In genomic region chr6:47333016-47333415, GRCm38 (mm10) we compare ENCODE assay signal across 10 mouse cellular contexts.
DNase-seq lines count a peak whose midpoint lies in the region; TF ChIP-seq lines count a peak whose summit lies in the region.
"Had no signal": no experiment of that assay in that cellular context is flagged by ENCODE, and none has a peak within 500 bp of the region (broad histone marks: within the 10 kb centered on the region; RNA-seq: fewer than 3 reads in every experiment).

No protein-coding gene starts in this region.

- peaks cover 9% of the 10 kb centered on the region for H3K4me1 ChIP-seq in forebrain, embryonic 10.5 days
- H3K4me1 ChIP-seq: limb, embryonic 15.5 days; neural tube, embryonic 12.5 days had no signal

- H3K79me2 ChIP-seq in myocyte (ENCODE audit: control insufficient read depth, insufficient read depth), result no peaks in the 10 kb centered on the region

- no peak overlapping the region for H3ac ChIP-seq in myocyte (ENCODE audit: control insufficient read depth, insufficient read length)

- TF ChIP-seq POLR2A in myocyte (IDR thresholded peaks at IDR 0.05; ENCODE audit: insufficient read length, low read depth), result no peak

- no peaks in the 10 kb centered on the region for H3K36me3 ChIP-seq in myocyte (ENCODE audit: control insufficient read depth, insufficient read depth)
- no peaks in the 10 kb centered on the region for H3K36me3 ChIP-seq in forebrain, embryonic 10.5 days (replicated peaks)
- H3K36me3 ChIP-seq: limb, embryonic 15.5 days; neural tube, embryonic 12.5 days had no signal

- peak; percentile 13 to 14 for DNase-seq in frontal cortex, postnatal 36 days (ENCODE audit: low spot score in 2 of 2)
- no peak for DNase-seq in frontal cortex, postnatal 14 days (ENCODE audit: low spot score in 2 of 2)
- DNase-seq in layer of hippocampus, adult 8-10 months (ENCODE audit: low spot score in 2 of 2), result peak; percentile 17 to 24
- DNase-seq in layer of hippocampus, adult 18-20 months (ENCODE audit: low spot score in 2 of 2), result no peak
- DNase-seq in Muller cell, postnatal 12 days (ENCODE audit: inconsistent ontology term), result peak; percentile 33
- no peak for DNase-seq in forebrain, embryonic 10.5 days (ENCODE audit: extremely low spot score, low spot score)
- DNase-seq: adrenal gland, postnatal 10 days had no signal

- H3K27ac ChIP-seq in forebrain, embryonic 10.5 days, result no peak overlapping the region
- H3K27ac ChIP-seq: limb, embryonic 15.5 days; neural tube, embryonic 12.5 days had no signal

- H3K9me3 ChIP-seq in forebrain, embryonic 10.5 days, result no peaks in the 10 kb centered on the region
- H3K9me3 ChIP-seq: limb, embryonic 15.5 days; neural tube, embryonic 12.5 days had no signal

- 47% methylated on average over 4 of the region's 4 CpGs for WGBS in forebrain, embryonic 10.5 days

- no peaks in the 10 kb centered on the region for H3K27me3 ChIP-seq in myocyte (ENCODE audit: control insufficient read depth, insufficient read depth, insufficient read length)
- H3K27me3 ChIP-seq in forebrain, embryonic 10.5 days (ENCODE audit: poor library complexity, severe bottlenecking), result no peaks in the 10 kb centered on the region
- H3K27me3 ChIP-seq: limb, embryonic 15.5 days; neural tube, embryonic 12.5 days had no signal

- no peak overlapping the region for H3K4me3 ChIP-seq in myocyte
- H3K4me3 ChIP-seq in forebrain, embryonic 10.5 days, result no peak overlapping the region
- H3K4me3 ChIP-seq: limb, embryonic 15.5 days; neural tube, embryonic 12.5 days had no signal

- H3K4me2 ChIP-seq in myocyte (ENCODE audit: low read depth), result peak overlapping the region; percentile 71
- H3K4me2 ChIP-seq: limb, embryonic 15.5 days; neural tube, embryonic 12.5 days had no signal

TF ChIP-seq in myocyte, 11 proteins besides CTCF, POLR2A, EP300 and RAD21:
- TF ChIP-seq SRF (IDR thresholded peaks at IDR 0.05; ENCODE audit: control insufficient read depth, insufficient read length, low read depth) (no peak), E2F4 (IDR thresholded peaks at IDR 0.05; ENCODE audit: insufficient read depth) (no peak), MYOG (IDR thresholded peaks at IDR 0.05; ENCODE audit: control insufficient read depth in 1 of 3, insufficient read depth in 1 of 3, insufficient read length in 2 of 3, low read depth in 2 of 3) (no peak), POLR2AphosphoS2 (IDR thresholded peaks at IDR 0.05; ENCODE audit: insufficient read length, low read depth) (no peak), TCF12 (IDR thresholded peaks at IDR 0.05; ENCODE audit: insufficient read depth, poor library complexity, severe bottlenecking) (no peak), MYOD1 (IDR thresholded peaks at IDR 0.05; ENCODE audit: control insufficient read depth in 1 of 3, insufficient read length in 2 of 3, low read depth in 2 of 3) (no peak), TCF3 (IDR thresholded peaks at IDR 0.05; ENCODE audit: insufficient read length, low read depth) (no peak), USF1 (IDR thresholded peaks at IDR 0.05; ENCODE audit: low read depth) (no peak), CEBPB (IDR thresholded peaks at IDR 0.05; ENCODE audit: insufficient read depth, poor library complexity, severe bottlenecking) (no peak), REST (IDR thresholded peaks at IDR 0.05; ENCODE audit: insufficient read depth, insufficient read length) (no peak), MAX (IDR thresholded peaks at IDR 0.05; ENCODE audit: low read depth) (no peak)

Comparison
In these comparisons a context has a peak if more than half of its experiments do, and no peak if none do; other contexts are left out.
1. DNase-seq: peak in frontal cortex, postnatal 36 days (2 of 2), layer of hippocampus, adult 8-10 months (2 of 2) and Muller cell, postnatal 12 days (single experiment); none in frontal cortex, postnatal 14 days (0 of 2), layer of hippocampus, adult 18-20 months (0 of 2) and forebrain, embryonic 10.5 days (single experiment).